Mouse (Mus musculus) heart, postnatal 0 days (tissue): ENCODE measurements around the gene Ugt1a8.
"Not testable (repeated sequence)": the region's sequence is repeated elsewhere in the genome, so short reads cannot be mapped to it uniquely, and the experiment has no call there.

Source experiments
- CTCF ChIP-seq: IDR thresholded peaks from 2 replicates; pipeline ENCODE4 v1.5.1; 2016; ENCODE audit warnings: antibody characterized with exemption, control low read depth, low read depth
- EP300 ChIP-seq: IDR thresholded peaks from 2 replicates; pipeline ENCODE4 v1.6.1; 2016; ENCODE audit warnings: antibody characterized with exemption, low read depth

DNA sequence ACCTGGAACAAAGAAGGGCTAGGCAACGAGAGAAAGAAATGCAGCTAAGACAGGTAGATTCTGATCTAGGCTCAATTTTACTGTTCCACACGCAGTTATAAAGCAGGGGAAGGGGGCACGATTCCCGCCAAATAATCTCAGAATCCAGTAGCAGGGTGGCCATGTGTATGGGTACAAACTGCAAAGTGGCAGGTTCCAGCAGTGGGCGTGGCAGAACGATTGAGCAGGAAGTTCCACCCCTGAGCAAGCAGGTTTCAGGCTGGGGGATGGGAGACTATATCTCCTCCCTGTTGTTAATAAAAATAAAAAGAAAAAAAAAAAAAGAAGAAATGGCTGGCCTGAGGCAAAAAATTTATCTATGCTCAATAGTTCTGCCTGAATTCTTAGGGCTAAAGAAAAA, 25.2 kb downstream of the Ugt1a8 start:
- TF ChIP-seq EP300, CTCF: not testable (repeated sequence)
